Mouse (Mus musculus) thymus, adult 18-20 months (tissue): ENCODE results near the gene Esam.

Experiments used
- DNase-seq, 2 experiments: peaks; one replicate each; pipeline ENCODE4 v3.0.0; 2022; ENCODE audit warnings: mixed read lengths in 2 of 2

Esam gene

DNA sequence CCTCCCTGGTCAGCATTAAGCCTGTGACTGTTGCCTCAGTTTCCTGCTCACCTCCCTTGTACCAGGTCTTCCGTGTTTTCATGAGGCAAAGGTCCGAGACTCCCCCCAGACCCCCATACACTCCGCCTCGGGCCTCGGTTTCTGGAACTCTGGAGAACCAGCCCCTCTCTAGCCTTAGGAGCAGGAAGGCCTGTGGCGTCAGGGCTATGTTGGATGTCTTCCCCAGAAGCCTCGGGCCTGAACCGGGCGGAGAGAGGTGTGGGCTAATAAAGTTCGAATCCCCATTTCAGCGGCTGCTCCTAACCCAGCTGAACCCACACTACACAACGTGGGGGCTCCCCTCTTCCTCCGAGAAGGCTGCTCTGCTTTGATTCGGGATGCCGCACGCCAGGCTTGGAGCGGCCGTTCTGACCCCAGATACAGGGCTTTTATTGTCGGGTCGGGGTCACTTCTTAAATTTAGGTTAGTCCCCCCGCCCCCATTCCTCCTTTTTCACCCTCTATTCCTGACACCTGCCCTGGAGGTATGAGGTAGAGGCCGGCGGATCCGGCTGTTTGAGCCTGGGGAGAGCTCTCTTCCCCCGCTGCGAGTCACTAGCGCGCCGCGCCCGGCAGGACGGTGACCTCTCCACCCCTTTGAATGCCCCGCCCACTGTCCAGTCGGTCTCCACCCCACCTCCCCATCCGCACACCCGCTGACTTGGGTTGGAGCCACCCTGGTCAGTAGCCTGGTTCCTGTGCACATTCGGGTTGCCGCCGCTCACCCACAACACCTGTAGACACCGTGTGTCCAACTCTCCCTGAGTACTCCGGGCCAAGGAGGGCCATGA lies at the start of gene Esam:
Esam (plus strand) TSS at position 683 of the 829 bp plus-strand sequence.
- DNase-seq, result no peak

- no peak for DNase-seq
Observed at GRCm38 (mm10) chr9:37485146-37485545, 42.7 kb upstream of the Esam start.

GRCm38 (mm10) chr9:37488041-37488440 lies 39.8 kb upstream of the Esam start:
- no peak for DNase-seq

- DNase-seq, result peak; percentile 71 to 72
Observed at GRCm38 (mm10) chr9:37488611-37489396, 39.1 kb upstream of the Esam start, which contains the start of gene Msantd2. TSS of gene Msantd2 (plus strand) at chr9:37489319.

DNA sequence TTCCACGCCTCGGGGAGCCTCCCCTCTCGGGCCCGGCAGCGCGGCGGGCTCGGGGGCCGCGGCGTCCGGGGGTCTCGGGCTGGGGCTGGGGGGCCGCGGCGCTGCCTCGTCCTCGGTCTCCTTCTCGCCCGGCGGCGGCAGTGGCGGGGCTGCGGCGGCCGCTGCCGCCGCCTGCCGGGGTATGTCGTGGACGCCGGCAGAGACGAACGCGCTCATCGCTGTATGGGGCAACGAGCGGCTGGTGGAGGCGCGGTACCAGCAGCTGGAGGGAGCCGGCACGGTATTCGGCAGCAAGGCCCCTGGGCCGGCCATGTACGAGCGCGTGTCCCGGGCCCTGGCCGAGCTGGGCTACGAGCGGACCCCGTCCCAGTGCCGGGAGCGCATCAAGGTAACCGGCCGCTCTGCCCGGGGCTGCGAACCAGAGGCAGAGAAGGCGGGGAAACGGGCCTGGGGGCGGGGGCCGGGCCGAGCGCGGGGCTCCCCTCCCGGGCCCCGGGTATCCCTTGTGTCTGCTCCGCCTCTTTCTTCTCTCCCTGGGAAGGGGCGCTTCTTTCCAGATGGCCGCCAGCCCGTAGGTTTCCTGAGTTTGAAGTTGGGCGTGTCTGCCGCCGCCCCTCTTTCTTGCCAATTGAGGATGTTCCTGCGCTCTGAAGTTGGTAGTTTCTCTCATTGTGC lies 38.3 kb upstream of the Esam start:
- peak; percentile 34 to 35 for DNase-seq

GRCm38 (mm10) chr9:37495761-37496160 lies 32.1 kb upstream of the Esam start:
- no peak for DNase-seq

- no peak for DNase-seq
Observed at GRCm38 (mm10) chr9:37496325-37496724, 31.6 kb upstream of the Esam start.

GRCm38 (mm10) chr9:37500201-37500600 lies 27.7 kb upstream of the Esam start:
- DNase-seq, result no peak

- DNase-seq, result no peak
Observed at GRCm38 (mm10) chr9:37501170-37501569, 26.7 kb upstream of the Esam start.

DNA sequence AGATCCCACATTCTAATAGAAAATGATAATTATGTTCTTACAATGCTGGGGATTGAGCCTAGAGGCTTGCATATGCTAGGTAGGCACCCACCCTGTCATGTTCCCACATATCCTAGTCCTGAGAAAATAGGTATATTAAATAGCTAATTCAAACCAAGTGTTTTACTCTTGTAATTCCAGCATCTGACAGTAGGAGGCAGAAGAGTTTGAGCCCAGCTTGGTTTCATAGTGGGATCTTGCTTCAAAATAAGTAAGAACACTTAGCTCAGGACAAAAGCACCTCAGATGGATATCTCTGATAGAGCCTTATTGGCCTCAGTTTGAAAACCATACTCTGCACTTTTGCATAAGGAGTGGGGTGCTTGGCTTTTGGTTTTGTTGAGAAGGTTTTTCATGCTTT lies 23.5 kb upstream of the Esam start:
- DNase-seq, result no peak

GRCm38 (mm10) chr9:37506023-37506422 lies 21.9 kb upstream of the Esam start:
- no peak for DNase-seq

- DNase-seq, result no peak
Observed at GRCm38 (mm10) chr9:37512097-37512496, 15.8 kb upstream of the Esam start.

- DNase-seq, result no peak
Observed at GRCm38 (mm10) chr9:37514456-37514855, 13.4 kb upstream of the Esam start.

DNA sequence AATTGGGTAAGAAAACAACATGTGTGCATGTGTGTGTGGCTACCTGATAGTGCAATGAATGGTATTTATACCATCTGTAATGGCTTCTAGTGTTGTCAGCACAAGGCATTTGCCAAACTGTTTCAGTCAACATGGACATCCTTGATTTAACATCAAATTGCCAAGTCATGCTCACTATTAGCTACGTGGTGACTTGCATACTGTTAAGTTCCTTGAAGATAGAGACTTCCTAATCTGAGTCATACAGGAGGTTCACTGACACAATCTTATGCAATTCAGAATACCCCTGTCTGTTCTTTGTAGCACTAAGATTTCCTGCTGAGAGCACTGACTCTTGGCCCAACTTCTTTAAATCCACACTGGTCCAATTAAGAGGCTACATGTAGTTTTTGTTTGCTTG lies 10.4 kb upstream of the Esam start:
- no peak for DNase-seq

DNA sequence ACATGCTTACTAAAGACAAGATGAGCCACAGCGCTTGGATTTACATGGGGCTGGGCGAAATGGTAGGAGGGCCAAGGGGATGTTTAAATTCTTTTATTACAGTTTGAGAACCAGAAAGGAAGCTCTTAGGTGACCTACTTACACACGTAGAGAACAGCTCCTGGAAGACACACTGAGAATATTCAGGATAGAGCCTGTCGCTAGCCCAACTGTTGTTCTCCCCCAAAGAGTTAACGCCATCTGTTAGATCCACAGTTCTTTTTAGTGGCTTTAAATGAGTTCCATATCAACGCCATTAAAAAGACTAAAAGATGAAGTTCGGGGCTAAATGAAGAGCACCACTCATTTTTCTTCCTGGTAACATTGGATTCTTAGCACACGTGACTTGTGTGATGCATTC lies 8.9 kb upstream of the Esam start:
- no peak for DNase-seq

DNA sequence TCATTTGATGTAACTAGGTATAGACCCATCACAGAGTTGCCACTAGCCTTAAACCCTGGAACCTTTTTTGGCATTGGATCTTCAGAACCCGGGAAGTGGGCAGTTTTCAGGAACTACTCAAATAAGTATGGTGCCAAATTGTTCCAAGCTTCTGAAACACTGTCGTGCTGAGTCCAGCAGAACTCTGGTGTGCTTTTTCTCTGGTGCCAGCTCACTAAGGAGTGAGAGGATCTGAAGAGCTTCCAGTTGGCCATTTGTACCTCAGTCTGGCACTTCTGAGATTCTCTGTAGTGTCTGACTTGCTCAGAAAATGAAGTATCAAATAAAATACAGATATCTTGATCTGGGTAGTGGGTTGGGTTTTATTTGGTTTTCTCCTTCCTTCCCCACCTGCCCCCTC lies 7.9 kb upstream of the Esam start:
- DNase-seq, result no peak

GRCm38 (mm10) chr9:37525461-37525860 lies 2.4 kb upstream of the Esam start:
- no peak for DNase-seq

DNA sequence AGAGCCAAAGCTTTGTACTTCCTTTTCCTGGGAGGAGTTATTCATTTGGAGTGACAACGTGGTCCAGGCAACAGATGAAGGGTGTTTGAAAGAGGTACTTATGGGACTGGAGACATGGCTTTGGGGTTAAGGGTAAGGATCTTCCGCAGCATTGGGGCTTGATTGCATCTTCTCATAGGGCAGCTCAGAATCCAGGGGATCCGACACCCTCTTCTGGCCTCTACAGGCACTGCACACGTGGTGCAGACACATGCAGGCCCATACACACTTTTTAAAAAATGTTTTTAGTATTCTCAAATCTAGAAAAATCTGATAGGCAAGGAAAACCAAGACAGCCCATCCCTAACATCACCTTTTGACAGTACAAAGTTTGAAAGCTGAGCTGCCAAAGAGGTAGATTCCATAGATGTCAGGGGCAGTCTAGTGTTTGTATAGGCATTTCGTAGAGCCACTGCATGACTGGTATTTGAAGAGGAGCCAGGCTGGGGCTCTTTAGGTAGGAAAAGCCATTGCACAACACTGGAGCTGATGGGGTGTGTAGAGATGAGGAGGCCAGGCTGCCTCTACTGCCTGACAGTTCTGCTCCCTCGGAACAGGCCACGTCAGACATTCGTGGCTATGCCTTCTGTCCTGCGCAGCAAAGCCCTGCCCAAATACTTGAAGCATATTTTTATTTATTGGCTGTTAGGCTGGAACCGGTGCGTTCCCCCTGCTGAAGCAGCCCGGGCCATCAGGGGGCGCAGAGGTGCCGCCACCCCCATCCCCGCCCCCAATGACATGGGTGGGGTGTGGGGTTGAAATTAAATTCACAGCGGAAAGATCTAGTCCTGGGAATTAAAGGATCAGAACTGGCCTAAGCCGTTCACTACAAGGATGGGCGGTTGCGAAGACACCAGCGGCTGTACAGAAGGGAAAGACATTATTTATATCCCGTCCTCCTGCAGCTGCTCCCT lies 1.2 kb upstream of the Esam start:
- no peak for DNase-seq

GRCm38 (mm10) chr9:37528225-37528970 lies 520 bp downstream of the Esam start:
- DNase-seq, result no peak

- no peak for DNase-seq
Observed at GRCm38 (mm10) chr9:37530031-37530887, 2.4 kb downstream of the Esam start.
